Mouse (Mus musculus) kidney, adult 2 months (tissue): ENCODE data around the gene Mvb12b.

Source experiments
- CTCF ChIP-seq: fragments of 200-500 bp; conservative IDR thresholded peaks from 2 replicates; pipeline ENCODE4 v1.5.1; 2011; ENCODE audit warnings: low read depth, mild to moderate bottlenecking, control low read depth, low read length, moderate library complexity, mixed read lengths; ENCODE audit not compliant: insufficient read depth, insufficient read length
- POLR2A ChIP-seq: fragments of 200-500 bp; IDR thresholded peaks from one replicate; pipeline ENCODE4 v1.6.1; 2011; ENCODE audit warnings: low read depth, low read length, control low read depth

- no peak for TF ChIP-seq CTCF
- TF ChIP-seq POLR2A, result no peak
Measured at GRCm38 (mm10) chr2:33886386-33887327, 1.1 kb downstream of the Mvb12b start.
